Mouse (Mus musculus) embryonic facial prominence, embryonic 14.5 days (tissue): ENCODE measurements around the gene Nkain2. TPM values are rescaled to one million over a fixed set of nuclear protein-coding genes. Genes with fewer than 3 reads are reported as not detected.

ENCODE experiments used
- ATAC-seq: fragments of 200-750 bp; cut with Nextera tagmentation; 2 replicates; pipeline ENCODE4 v1.8.0; 2017; ENCODE audit warnings: low read depth, moderate number of reproducible peaks, moderate TSS enrichment
- DNase-seq: peaks from one replicate; pipeline ENCODE4 v3.0.0-alpha.2; 2015; ENCODE audit warnings: low spot score
- H3K27ac ChIP-seq: fragments of 300-500 bp; sonication (generic); replicated peaks from 2 replicates; pipeline ENCODE4 v1.5.1; 2014; ENCODE audit warnings: low read depth, mild to moderate bottlenecking, low read length, moderate library complexity
- H3K27me3 ChIP-seq: fragments of 300-500 bp; sonication (generic); replicated peaks from 2 replicates; pipeline ENCODE4 v1.6.1; 2014; ENCODE audit warnings: low read length; ENCODE audit not compliant: control insufficient read depth, insufficient read depth
- H3K36me3 ChIP-seq: fragments of 300-500 bp; sonication (generic); 2 replicates; pipeline ENCODE4 v1.6.1; 2014; ENCODE audit warnings: low read length, mixed read lengths; ENCODE audit not compliant: control insufficient read depth, insufficient read depth
- H3K4me1 ChIP-seq: fragments of 300-500 bp; sonication (generic); 2 replicates; pipeline ENCODE4 v1.6.1; 2014; ENCODE audit warnings: antibody characterized with exemption, low read length; ENCODE audit not compliant: control insufficient read depth, insufficient read depth
- H3K4me2 ChIP-seq: fragments of 300-500 bp; sonication (generic); 2 replicates; pipeline ENCODE4 v1.6.1; 2014; ENCODE audit warnings: low read depth, mild to moderate bottlenecking, low read length, moderate library complexity, mixed read lengths
- H3K4me3 ChIP-seq: fragments of 300-500 bp; sonication (generic); 2 replicates; pipeline ENCODE4 v1.5.1; 2014; ENCODE audit warnings: low read depth, mild to moderate bottlenecking, low read length
- H3K9ac ChIP-seq: fragments of 300-500 bp; sonication (generic); 2 replicates; pipeline ENCODE4 v1.6.1; 2014; ENCODE audit warnings: low read depth, mild to moderate bottlenecking, low read length, moderate library complexity, mixed read lengths
- H3K9me3 ChIP-seq: fragments of 300-500 bp; sonication (generic); 2 replicates; pipeline ENCODE4 v1.6.1; 2016; ENCODE audit warnings: low read length; ENCODE audit not compliant: control insufficient read depth
- WGBS: fragments of 180-500 bp; shearing (Covaris S2); extraction: QIAGEN DNeasy Blood & Tissue Kit; methylation state at CpG from one replicate; pipeline ENCODE4 v1.1.7; 2014; 5-methylcytosine and 5-hydroxymethylcytosine counted together
- polyA plus RNA-seq: library from polyadenylated mRNA; unstranded; fragments of >200 nt; fragmentation: Nextera tagmentation; extraction: Ambion mirVana; gene quantifications from 2 replicates; pipeline ENCODE4 v1.2.1, GENCODE M21; 2014

Nkain2 gene
- polyA plus RNA-seq, 1 experiment from 2014 or later, result 1.6 TPM

- no peak overlapping the region for H3K27ac ChIP-seq
- no peaks in the 10 kb centered on the region for H3K4me1 ChIP-seq
- H3K9ac ChIP-seq, result no peak overlapping the region
- no peak overlapping the region for H3K4me3 ChIP-seq
- DNase-seq (no peak), ATAC-seq (no peak)
- H3K9me3 ChIP-seq, result no peaks in the 10 kb centered on the region
- no peaks in the 10 kb centered on the region for H3K36me3 ChIP-seq
- H3K4me2 ChIP-seq, result no peak overlapping the region
- WGBS, result 71% methylated on average over 1 of the region's 1 CpGs
- no peaks in the 10 kb centered on the region for H3K27me3 ChIP-seq
These were observed 395.6 kb downstream of the Nkain2 start for GRCm38 (mm10) chr10:32494591-32495182.

GRCm38 (mm10) chr10:32493600-32493999, 396.7 kb downstream of the Nkain2 start:
- no peak for ATAC-seq
- DNase-seq, result no peak
- H3K9ac ChIP-seq, result no peak overlapping the region

GRCm38 (mm10) chr10:32462726-32463125, 427.5 kb downstream of the Nkain2 start:
- Histone ChIP-seq H3K4me3 (no peak overlapping the region), H3K9me3 (no peaks in the 10 kb centered on the region), H3K27me3 (no peaks in the 10 kb centered on the region), H3K4me1 (no peaks in the 10 kb centered on the region), H3K27ac (no peak overlapping the region), H3K9ac (no peak overlapping the region), H3K4me2 (no peak overlapping the region), H3K36me3 (no peaks in the 10 kb centered on the region)
- WGBS, result 69% methylated on average over 2 of the region's 2 CpGs
- DNase-seq (no peak), ATAC-seq (no peak)

More at GRCm38 (mm10) chr10:32493600-32493999, 396.7 kb downstream of the Nkain2 start:
- no peak overlapping the region for H3K27ac ChIP-seq
- no peaks in the 10 kb centered on the region for H3K9me3 ChIP-seq
- WGBS, result 65% methylated on average over 1 of the region's 1 CpGs
- H3K27me3 ChIP-seq, result no peaks in the 10 kb centered on the region
- H3K4me1 ChIP-seq, result no peaks in the 10 kb centered on the region
- no peak overlapping the region for H3K4me2 ChIP-seq
- no peak overlapping the region for H3K4me3 ChIP-seq
- no peaks in the 10 kb centered on the region for H3K36me3 ChIP-seq

- no peak for ATAC-seq
- DNase-seq, result no peak
- no peak overlapping the region for H3K4me2 ChIP-seq
- no peaks in the 10 kb centered on the region for H3K36me3 ChIP-seq
- H3K4me1 ChIP-seq, result no peaks in the 10 kb centered on the region
- no peak overlapping the region for H3K9ac ChIP-seq
- H3K27me3 ChIP-seq, result no peaks in the 10 kb centered on the region
- WGBS, result 69% methylated on average over 3 of the region's 3 CpGs
- H3K27ac ChIP-seq, result no peak overlapping the region
- H3K4me3 ChIP-seq, result no peak overlapping the region
- no peaks in the 10 kb centered on the region for H3K9me3 ChIP-seq
These were observed 450.2 kb downstream of the Nkain2 start for GRCm38 (mm10) chr10:32439932-32440519.

GRCm38 (mm10) chr10:32414228-32414627, 476.0 kb downstream of the Nkain2 start:
- Histone ChIP-seq H3K9me3 (no peaks in the 10 kb centered on the region), H3K27ac (no peak overlapping the region), H3K4me2 (no peak overlapping the region), H3K9ac (no peak overlapping the region), H3K4me3 (no peak overlapping the region), H3K27me3 (no peaks in the 10 kb centered on the region), H3K36me3 (no peaks in the 10 kb centered on the region), H3K4me1 (no peaks in the 10 kb centered on the region)
- ATAC-seq, result no peak
- DNase-seq, result no peak

- no peak overlapping the region for H3K4me2 ChIP-seq
- no peak overlapping the region for H3K4me3 ChIP-seq
- 81% methylated on average over 2 of the region's 2 CpGs for WGBS
- H3K4me1 ChIP-seq, result no peaks in the 10 kb centered on the region
- no peak for ATAC-seq
- H3K36me3 ChIP-seq, result no peaks in the 10 kb centered on the region
- DNase-seq, result no peak
- H3K9me3 ChIP-seq, result no peaks in the 10 kb centered on the region
- no peaks in the 10 kb centered on the region for H3K27me3 ChIP-seq
- H3K9ac ChIP-seq, result no peak overlapping the region
- H3K27ac ChIP-seq, result no peak overlapping the region
These were observed 478.9 kb downstream of the Nkain2 start for GRCm38 (mm10) chr10:32411331-32411730.

GRCm38 (mm10) chr10:32400961-32401360, 489.3 kb downstream of the Nkain2 start:
- no peak overlapping the region for H3K4me2 ChIP-seq
- H3K36me3 ChIP-seq, result no peaks in the 10 kb centered on the region
- H3K4me3 ChIP-seq, result no peak overlapping the region
- WGBS, result 67% methylated on average over 1 of the region's 1 CpGs
- no peak overlapping the region for H3K9ac ChIP-seq
- DNase-seq (no peak), ATAC-seq (no peak)
- H3K4me1 ChIP-seq, result no peaks in the 10 kb centered on the region
- H3K27ac ChIP-seq, result no peak overlapping the region
- H3K27me3 ChIP-seq, result no peaks in the 10 kb centered on the region
- H3K9me3 ChIP-seq, result no peaks in the 10 kb centered on the region

GRCm38 (mm10) chr10:32393859-32394521, 496.3 kb downstream of the Nkain2 start:
- H3K9me3 ChIP-seq, result no peaks in the 10 kb centered on the region
- no peaks in the 10 kb centered on the region for H3K36me3 ChIP-seq
- H3K27ac ChIP-seq, result no peak overlapping the region
- ATAC-seq (no peak), DNase-seq (no peak)
- H3K9ac ChIP-seq, result no peak overlapping the region
- H3K4me1 ChIP-seq, result no peaks in the 10 kb centered on the region
- 79% methylated on average over 1 of the region's 1 CpGs for WGBS
- H3K4me3 ChIP-seq, result no peak overlapping the region
- no peaks in the 10 kb centered on the region for H3K27me3 ChIP-seq
- H3K4me2 ChIP-seq, result no peak overlapping the region

- Histone ChIP-seq H3K9me3 (no peaks in the 10 kb centered on the region), H3K4me1 (no peaks in the 10 kb centered on the region), H3K27me3 (no peaks in the 10 kb centered on the region), H3K27ac (no peak overlapping the region), H3K4me3 (no peak overlapping the region), H3K9ac (no peak overlapping the region), H3K4me2 (no peak overlapping the region), H3K36me3 (no peaks in the 10 kb centered on the region)
- DNase-seq (peak; percentile 1), ATAC-seq (no peak)
- 79% methylated on average over 1 of the region's 1 CpGs for WGBS
These were observed 496.9 kb downstream of the Nkain2 start for GRCm38 (mm10) chr10:32393326-32393725.
